Mouse (Mus musculus): Measurements from ENCODE around the gene Zfp146.
A peak's percentile ranks its signal among the peaks of the same experiment; 100 is the strongest.
"Not testable (repeated sequence)": the region's sequence is repeated elsewhere in the genome, so short reads cannot be mapped to it uniquely, and the experiment has no call there.

Zfp146 gene

DNA sequence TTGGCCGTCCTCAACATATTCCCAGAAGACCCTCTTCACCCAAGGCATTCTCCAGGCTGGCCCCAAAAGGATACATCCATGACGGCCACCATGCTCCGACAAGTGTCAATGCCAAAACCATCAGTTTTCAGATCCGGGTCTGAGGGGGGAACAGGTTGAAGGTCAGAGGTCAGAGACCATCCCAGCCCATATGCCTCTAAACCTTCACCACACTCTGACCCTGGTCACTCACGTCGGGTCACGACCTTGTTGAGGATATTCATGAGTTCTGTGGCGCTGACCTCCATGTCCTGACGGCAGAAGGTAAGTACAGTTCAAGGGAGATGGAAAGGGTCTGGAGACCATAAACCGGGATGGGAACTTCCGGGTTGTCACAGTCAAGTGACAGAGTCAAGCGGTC, 22.5 kb upstream of the Zfp146 start:
- DNase-seq (ENCODE audit: low spot score in 2 of 2): no peak

DNA sequence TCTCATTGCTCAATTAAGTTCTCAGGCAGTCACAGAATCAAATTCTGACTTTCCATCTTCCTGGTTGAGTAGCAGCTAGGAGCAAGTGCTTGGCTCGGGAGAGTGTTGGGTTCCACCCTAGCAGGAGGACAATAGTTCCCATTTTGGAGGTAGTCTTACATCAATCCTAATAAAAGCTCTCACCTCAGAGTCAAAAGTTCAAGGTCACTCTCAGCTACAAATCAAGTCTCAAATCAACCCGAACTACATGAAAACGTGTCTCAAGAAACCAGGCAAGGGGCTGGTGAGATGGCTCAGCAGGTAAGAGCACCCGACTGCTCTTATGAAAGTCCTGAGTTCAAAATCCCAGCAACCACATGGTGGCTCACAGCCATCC, 19.6 kb upstream of the Zfp146 start:
- no peak for DNase-seq (ENCODE audit: low spot score in 2 of 2)

DNA sequence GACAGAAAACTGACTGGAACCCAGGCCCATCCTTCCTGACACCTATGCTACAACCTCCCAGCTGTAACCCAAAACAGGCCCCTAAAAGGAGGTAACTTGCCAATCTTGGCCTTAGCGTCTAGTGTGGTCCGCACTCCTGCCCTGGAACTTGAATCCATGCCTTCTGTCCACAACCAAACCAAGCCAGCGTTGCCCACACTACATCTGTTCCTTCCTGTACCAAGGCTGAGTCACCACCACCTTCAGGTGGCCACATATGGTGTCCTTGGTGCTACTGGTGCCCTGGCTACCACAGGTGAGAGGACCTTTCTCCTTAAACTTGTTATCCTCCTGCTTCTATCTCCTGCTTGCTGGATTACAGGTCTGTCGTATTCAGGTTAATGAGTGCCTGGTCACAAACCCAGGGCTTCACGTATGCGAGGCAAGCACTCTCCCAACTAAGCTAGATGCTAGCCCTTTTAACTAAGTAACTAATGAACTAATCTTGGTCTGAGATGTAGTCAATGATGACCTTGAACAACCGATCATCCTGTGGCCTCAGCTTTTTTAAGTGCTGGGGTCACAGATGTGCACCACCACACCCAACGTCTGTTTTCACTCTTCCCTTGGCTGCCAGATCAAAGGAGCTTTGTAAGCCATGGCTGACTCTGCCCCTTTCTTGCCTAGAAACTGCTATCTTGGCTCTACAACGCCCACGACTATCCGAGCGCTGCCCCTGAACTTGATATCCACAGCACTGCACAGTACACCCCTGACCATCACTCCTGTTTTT, 19.0 kb upstream of the Zfp146 start:
- DNase-seq (ENCODE audit: low spot score in 2 of 2): no peak

DNA sequence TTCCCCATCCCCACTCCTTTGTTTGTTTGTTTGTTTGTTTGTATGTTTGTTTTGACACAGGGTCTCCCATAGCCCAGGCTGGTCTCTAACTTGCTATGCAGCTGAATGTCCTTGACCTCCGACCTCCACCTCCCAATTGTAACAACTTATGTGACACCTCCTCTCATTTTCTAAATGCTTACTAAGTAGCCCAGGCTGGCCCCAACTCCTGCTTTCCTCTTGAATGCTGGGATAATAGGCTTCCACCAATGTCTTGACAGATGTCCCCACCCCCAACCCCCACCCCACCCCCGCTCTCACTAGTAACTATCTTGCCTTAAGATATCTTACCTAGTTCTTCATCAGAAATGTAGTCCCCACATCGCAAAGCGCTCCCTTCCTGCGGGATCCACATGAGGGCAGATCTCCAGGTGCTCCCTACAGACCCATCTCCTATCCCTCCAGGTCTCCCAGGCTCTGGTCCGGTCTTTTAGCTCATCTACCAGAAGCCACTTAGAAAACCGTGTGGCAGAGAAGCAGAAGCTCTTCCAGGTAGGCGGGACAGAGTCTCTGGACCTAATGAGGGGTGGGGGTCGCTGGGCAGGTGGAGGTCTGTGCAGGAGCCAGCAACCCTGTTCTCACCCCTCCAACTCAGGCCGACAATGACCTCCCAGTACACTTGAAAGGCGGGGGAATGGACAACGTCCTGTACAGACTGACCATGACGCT, 15.2 kb upstream of the Zfp146 start:
- DNase-seq (ENCODE audit: low spot score in 2 of 2): no peak

DNA sequence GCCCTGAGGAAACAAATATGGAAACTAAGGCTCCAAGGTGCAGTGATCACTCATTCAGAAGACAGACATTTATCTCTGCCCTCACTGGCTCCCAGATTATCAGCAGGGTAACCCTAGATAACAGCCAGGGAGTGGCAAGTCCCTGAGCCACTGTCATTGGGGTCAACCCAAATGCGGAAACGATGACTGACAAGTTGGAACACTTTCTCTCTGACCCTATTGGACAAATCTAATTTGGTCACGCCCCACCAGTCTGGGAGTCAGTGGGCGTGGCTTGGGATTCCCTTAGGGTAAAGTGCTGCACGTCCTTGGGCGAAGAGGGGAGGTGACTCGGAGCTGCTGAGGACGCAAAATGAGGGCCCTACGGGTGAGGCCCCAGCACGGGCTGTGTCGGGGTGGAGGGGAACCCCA, 14.3 kb upstream of the Zfp146 start, which contains the start of gene Cox7a1:
Gene Cox7a1 (plus strand): TSS at position 266 of the 411 bp plus-strand sequence.
- DNase-seq (ENCODE audit: low spot score in 2 of 2): peak; percentile 65 to 78

DNA sequence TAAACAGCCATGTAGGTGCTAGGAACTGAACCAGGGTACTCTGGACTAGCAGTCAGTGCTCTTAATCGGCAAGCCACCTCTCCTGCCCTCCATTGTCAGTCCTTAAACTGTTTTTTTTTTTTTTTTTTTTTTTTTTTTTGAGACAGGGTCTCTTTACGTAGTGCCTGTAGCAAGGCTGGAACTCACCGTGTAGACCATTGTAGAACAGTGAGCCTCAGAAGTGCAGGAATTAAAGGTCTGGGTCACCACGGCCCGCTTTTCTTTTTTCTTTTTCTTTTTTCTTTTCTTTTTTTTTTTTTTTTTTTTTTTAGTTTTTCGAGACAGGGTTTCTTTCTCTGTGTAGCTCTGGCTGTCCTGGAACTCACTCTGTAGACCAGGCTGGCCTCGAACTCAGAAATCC, 13.6 kb upstream of the Zfp146 start:
- DNase-seq (ENCODE audit: low spot score in 2 of 2): not testable (repeated sequence)

DNA sequence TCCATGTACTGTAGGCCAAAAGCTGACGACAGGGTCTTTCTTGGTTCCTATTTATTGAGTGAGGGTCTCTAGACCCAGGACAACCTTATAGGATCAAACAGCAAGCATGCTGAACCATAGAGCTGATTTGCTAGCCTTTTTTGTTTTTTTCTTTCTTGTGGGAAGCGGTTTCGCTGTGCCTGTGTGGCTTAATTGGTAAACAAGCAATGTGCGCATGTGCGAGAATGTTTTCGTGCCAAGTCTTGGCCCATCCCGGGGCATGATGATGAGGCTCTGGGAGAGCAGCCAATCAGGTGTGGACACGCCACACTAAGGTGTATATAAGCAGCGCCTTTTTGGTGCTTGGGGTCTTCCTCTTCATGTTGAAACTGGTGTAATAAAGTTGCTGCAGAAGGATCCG, 12.4 kb upstream of the Zfp146 start:
- DNase-seq (ENCODE audit: low spot score in 2 of 2): not testable (repeated sequence)

DNA sequence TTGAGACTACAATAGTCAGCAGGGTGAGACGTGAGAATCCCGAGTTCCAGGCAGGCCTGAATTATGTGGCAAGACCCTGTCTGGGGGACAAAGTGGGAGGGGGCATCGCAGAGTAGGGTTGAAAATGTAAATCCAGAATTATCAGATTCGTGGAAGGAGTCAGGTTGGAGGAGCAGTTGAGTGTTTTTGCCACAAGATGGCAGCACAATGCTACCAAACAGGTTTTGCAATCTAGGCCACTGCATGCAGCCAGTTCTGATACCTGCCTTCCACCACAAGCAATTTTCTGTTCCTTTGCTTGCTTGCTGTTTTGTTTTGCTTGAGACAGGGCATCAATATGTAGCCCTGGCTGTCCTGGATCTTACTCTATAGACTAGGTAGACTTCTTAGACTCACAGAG, 11.8 kb upstream of the Zfp146 start:
- DNase-seq (ENCODE audit: low spot score in 2 of 2): peak; percentile 54 to 67

DNA sequence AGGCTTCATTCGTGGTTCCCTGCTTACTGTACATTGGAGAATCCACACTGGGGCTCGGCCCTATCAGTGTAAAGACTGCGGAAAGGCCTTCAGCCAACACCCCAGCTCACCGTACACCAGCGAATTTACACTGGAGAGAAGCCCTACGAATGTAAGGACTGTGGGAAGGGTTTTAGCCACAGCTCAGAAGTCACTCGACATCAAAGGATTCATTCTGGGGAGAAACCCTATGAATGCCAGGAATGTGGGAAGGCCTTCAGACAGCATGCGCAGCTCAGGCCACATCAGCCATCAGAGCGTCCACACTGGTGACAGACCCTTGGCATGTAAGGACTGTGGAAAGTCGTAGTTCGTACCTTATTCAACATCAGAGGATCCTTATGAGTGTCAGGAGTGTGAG, 8.7 kb upstream of the Zfp146 start:
- DNase-seq (ENCODE audit: low spot score in 2 of 2): no peak

DNA sequence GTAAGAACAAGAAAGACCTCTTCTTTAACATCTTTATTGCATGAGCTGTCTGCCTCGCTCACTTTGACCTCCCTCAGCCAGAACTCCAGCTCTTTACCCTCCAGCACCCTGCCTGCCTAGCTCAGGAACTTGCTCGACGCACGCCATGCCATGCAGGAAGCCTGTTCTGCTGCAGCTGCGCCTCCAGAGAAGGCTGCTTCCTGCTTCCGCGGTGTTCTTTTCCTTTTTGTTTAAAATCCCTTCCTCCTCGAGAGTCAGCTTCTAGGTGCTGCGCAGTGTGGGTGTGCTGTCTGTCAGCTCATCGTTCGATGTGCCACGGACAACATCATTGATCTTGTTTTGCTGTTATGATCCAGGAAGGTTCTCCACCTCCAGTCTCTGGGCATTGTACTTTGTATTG, 6.9 kb upstream of the Zfp146 start:
- DNase-seq (ENCODE audit: low spot score in 2 of 2): no peak

DNA sequence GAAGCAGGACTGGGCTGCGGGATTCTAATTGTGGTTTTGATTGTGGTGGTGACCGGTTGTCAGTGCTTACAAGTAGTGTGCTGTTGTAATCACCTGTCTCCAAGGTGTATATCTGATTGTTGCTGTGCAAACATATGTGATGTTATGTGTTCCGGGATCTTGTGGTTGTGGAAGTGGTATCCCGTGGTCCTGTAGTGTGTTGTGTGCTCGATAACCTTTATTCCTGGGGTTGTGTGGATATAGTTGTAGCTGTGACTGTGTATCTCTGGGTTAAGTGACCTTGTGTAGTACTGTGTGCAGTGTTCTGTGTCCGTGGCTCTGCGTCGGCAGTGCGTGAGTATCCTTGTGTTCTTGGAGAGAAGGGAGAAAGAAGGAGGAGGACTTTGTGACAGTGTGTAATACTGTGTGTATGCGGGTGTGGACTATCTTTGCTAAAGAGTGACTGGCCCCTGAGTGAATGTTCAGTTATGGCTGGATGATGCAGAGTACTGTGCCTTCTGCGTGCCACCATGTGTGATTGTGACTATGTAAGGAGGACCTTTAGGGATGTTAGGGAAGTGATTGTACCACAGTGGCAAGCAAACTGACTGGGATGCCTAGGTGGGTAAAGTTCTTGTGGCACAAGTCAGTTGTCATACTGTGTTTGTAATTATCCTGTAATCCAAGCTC, 867 bp upstream of the Zfp146 start:
- DNase-seq (ENCODE audit: low spot score in 2 of 2): no peak

DNA sequence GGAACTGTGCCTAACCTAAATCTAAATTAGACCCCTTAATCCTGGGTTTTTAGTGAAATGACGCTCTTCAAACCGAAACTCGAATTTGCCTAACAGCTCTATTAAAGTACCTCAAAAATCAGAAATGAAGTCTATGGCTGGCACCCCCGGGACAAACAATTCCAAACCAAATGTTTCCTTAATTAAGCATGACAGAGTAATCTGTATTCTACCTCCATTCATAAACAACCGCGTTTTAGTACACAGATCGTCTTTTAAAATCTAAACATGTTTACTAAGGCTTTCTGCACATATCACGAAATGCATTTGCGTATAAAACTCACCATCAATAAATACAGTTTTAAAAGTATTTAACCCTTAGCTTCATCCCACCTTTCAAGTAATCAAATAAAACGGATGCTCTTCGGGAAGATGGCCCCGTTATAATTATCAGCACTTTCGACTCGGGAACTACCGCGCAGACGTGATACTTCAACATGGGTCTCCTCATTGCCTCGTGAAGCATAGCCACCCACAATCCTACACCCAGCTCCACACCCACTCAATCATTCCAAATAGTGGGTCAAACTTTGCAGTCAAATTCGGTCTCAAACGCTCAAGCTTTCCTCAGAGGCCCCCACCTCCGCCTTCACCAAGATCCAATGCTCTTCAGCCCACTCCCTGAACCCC, 502 bp downstream of the Zfp146 start:
- DNase-seq (ENCODE audit: low spot score in 2 of 2): no peak

DNA sequence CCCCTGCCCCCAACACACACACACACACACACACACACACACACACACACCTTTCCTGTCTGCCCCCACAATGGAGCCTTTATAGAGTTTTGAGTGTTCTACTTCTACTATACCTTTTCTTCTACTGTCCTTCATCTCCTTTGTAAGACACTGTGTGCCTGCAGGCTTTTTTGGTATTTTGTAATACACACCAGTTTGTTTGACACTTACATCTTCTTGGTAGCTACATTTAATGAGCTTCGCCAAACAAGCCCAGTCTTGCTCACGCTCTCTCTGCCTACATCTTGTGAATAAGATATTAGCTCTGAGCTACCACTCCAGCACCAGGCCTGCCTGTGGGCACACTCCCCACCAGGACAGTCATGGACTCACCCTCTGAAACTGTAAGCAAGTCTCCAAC, 4.8 kb downstream of the Zfp146 start:
- no peak for DNase-seq (ENCODE audit: low spot score in 2 of 2)

DNA sequence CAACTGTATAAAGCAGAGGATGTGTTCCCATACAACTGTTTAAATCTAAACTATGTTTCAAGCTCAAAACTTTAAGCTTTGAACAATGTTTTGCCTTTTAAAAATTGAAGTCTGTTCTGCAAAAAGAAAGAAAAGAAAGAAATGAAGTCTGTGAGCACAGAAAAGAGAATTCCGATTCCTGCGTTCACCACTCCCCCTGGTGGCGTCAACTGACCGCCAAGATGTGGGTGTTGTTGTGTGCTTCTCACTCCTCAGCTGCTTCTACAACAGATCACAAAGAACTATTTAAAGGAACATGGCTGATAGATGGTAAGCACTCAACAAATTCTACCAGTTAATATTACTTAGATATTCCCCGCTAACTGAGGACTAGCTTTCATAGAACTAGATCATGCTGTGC, 6.4 kb downstream of the Zfp146 start:
- DNase-seq (ENCODE audit: low spot score in 2 of 2): no peak

DNA sequence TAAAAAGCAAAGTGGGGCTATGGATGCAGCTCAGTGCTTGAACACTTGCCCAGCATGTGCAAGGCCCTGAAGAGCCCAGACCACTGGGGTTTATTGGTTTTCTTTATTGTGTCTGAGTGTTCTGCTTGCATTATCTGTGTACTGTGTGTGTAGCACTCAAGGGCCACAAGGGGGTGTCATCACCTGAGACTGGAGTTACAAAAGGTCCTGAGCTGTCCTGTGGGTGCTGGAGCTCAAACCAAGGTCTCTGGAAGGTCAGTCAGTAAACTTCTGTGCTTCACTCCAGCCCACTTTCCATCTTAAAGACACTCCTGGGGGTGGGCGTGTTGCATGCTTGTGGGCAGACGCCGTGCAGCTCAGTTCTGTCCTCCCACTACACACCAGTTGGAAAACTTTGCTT, 14.0 kb downstream of the Zfp146 start:
- no peak for DNase-seq (ENCODE audit: low spot score in 2 of 2)

DNA sequence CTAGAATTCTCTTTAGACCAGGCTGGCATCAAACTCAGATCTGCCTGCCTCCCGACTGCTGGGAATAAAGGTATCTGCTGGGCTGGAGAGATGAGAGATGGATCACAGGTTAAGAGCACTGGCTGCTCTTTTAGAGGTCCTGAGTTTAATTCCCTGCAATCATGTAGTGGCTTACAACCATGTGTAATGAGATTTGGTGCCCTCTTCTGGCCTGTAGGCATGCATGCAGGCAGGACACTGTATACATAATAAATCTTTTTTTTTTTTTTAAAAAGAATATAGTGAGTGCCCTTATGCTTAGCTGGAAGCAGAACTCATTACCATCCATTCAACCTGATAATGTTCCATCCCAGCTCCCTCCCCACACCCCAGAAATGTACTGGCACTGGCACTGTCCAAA, 15.5 kb downstream of the Zfp146 start:
- no peak for DNase-seq (ENCODE audit: low spot score in 2 of 2)

DNA sequence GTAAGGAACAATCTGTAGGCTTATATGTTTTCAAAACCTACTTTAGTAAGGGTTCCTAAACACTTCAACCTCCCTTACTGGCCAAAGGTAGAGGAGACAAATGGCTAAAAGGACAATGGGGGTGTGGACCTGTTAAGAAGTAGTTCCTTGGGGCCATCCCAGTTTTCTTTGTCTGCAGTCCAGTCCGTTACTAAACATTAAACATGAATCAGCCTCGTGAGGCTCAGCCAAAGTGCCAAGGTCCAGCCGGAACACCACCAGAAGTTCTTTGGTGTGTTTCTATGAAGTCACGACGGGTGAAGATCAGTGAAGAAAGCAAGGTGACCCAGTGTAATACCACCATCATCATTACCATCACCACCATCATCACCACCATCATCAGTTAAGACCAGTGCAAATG, 22.5 kb downstream of the Zfp146 start:
- DNase-seq (ENCODE audit: low spot score in 2 of 2): no peak

DNA sequence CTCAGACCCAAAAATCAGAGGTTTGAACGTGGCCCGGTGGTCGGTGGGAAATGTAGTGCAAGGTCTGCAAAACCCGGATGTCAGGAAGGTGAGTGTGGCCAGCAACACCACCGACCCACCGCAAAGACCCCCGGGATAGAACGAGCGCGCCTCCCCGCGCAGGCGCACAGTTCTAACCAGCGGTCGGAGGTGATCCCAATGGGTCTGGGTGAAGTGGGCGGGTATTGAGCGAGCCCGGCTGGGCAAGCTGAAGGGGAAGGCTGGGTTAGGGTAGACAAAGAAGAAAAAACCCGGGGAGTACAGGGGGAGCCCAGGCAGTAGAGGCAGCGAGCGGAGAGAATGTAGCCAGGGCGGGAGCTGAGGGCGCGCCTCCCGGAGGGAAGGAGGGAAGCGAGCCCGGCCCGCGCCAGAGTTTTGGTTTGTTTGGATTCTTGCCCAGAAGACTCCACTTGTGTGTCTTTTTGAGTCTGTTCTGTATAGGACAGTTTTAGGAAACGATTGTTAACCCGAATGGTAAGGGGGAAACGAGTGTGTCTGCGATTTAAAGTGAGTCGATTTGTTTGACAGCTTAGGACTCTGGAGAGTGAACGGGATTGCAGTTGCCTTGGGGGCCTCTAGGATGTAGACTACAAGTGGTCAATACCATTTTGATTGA, 25.9 kb downstream of the Zfp146 start:
- DNase-seq (ENCODE audit: low spot score in 2 of 2): peak in 1 of 2 experiments; percentile 17

DNA sequence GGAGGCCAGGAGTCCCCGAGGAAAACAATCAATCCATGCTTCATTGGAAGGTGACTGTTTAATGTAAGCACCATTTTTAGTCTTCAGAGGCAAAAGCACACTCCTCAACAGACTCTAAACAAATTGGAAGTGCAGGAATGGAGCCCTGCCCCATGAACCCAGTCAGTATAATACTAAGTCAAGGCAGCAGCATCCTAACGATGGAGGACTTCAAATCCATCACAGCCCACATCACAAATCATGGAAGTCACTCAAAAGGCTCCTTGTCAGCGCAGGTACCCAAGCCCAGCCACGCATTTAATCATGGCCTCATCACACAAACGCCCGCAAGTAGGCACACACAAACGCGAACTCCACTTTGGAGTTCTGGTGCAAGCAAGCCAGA, 26.4 kb downstream of the Zfp146 start:
- no peak for DNase-seq (ENCODE audit: low spot score in 2 of 2)

DNA sequence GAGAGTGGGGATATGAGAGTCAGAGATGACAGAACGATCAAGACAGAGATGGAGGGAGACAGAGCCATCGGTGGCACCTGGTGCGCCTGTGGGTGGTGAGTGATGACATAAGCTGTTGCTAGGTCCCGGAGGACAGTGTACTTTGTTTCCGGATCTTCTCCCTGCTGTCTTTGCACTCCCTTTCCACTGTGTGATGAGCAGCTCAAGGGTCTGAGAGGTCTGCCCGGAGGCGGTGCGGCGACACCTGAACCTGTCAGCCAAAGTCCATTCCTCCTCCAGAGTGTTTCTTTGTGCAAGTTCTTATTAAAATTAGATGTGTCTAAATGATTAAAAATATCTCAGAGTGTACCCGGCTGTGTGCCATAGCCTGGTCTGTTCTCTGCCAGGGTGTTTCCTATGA, 32.7 kb downstream of the Zfp146 start:
- DNase-seq (ENCODE audit: low spot score in 2 of 2): no peak

DNA sequence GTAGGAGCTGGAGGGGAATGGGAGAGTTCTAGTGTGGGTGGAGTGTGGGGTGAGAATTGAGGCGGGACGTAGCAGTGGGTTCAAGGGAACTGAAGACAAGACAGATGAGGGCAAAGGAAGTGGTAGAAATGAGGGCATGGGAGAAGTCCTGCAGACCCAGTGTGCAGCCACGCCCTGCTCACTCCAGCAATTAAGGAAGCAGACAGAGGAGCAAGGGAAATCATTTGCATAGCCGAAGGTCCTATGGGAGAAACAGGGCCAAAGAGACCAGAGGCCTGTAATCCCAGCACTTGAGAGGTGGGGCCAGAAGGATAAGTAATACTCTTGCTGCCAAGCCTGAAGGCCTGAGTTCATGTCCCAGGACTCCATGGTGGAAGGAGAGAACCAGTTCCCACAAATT, 37.2 kb downstream of the Zfp146 start:
- DNase-seq (ENCODE audit: low spot score in 2 of 2): no peak

DNA sequence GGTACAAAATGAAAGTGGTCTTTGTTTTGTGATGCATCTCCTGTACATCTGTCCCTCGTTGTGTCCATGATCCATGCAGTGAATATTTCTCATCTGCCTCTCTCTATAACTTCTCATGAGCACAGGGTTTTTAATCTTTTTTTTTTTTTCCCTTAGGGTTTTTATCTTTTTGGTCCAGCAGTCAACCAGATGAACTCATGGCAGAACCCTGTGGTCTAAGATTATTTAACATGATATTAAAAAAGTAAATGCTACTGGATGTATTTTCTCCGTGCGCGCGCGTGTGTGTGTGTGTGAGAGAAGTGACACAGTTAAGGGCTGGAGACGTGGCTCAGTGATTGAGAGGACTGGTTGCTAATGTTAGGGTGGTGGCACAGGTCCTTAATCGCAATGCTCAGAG, 39.6 kb downstream of the Zfp146 start:
- DNase-seq (ENCODE audit: low spot score in 2 of 2): no peak

All from spleen, postnatal 14 days (tissue).